Mouse (Mus musculus) heart, adult 2 months (tissue): ENCODE measurements around the gene Efcab12.

ENCODE experiments used
- CTCF ChIP-seq: fragments of 200-600 bp; IDR thresholded peaks from 2 replicates; pipeline ENCODE4 v1.8.1; 2022; ENCODE audit warnings: antibody characterized with exemption, mild to moderate bottlenecking, moderate library complexity
- POLR2A ChIP-seq: fragments of 200-500 bp; IDR thresholded peaks from 2 replicates; pipeline ENCODE4 v1.6.1; 2011; ENCODE audit warnings: mild to moderate bottlenecking, low read depth, low read length, control low read depth; ENCODE audit not compliant: insufficient read depth

GRCm38 (mm10) chr6:115772201-115772600 is 66.0 kb downstream of the Efcab12 start:
- no peak for TF ChIP-seq POLR2A
- TF ChIP-seq CTCF, result no peak
